Mouse (Mus musculus): ENCODE results near the gene Clip2.
"Not testable (repeated sequence)": the region's sequence is repeated elsewhere in the genome, so short reads cannot be mapped to it uniquely, and the experiment has no call there.

Gene Clip2

DNA sequence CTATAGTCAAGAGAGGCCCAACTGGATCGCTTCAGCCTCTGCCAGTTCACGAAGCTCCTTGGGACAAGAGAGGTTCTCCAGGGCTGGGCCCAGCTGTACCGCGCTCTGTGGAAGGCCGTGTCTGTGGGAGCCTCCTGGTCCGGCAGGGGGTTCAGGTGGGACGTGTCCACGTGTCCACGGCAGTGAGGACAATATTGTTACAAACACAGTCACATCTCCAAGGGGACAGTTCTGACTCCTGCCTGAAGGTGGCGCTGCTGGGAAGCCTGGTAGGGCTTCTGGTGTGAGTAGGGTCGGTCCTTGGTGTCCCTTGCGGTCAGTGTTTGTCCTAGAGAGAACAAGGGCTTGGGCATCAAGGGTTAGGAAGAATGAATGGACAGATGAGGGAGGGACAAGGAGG, 61.8 kb downstream of the Clip2 start:
- no peak for DNase-seq (ENCODE audit: low read depth, low spot score)

DNA sequence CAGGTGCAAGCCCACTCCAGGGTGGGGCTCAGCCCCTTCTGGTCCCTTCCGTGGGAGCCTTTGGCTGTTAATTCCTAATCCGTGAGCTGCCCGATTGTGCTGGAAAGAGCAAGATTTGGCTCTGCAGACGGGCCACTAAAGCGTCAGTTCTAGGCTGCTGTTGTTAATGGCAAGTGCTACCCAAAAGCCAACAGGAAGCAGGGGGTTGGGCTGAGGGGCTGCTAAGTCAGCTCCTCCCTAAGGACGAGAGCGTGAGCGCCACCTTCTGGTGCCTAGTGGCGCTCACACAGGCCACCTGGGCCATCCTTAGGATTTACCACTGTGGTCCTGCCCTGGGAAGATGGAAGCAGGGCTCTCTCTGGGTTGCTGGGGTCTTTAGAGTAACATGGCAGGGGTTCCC, 62.7 kb downstream of the Clip2 start:
- no peak for DNase-seq (ENCODE audit: low read depth, low spot score)

DNA sequence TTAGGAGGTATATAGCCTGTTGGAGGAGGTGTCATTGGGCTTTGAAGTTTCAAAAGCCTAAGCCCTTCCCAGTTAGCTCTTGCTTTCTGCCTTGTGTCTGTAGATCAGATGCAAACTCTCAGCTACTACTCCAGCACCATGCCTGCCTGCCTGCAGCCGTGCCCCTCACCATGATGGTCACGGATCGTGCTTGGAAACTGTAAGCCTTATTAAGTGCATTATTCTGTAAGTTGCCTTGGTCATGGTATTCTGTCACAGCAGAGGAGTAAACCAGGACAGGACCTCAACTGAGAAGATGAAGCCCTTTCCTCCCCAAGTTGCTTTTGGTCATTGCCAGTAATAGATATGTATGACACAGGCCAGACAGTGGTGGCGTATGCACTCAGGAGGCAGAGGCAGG, 63.6 kb downstream of the Clip2 start:
- DNase-seq (ENCODE audit: low read depth, low spot score) = no peak

DNA sequence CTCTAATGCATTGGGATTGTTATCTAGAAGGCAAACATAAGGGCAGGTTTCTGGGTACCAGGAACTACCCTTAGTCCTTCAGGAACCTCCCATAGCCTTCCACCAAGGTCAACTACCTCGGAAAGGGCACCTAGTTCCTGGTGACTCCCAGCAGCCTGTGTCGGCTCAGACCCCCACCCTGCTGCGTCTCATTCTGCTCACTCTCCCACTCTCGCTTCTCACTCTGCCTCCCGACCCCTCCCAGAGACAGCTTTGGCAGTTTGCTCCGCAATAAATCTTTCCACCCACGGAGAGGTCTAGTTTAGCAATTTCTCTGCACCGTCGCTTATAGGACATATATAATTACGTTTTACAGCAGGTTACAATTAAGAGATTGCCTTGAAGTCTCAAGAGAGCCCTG, 64.2 kb downstream of the Clip2 start:
- DNase-seq (ENCODE audit: low read depth, low spot score) = no peak

DNA sequence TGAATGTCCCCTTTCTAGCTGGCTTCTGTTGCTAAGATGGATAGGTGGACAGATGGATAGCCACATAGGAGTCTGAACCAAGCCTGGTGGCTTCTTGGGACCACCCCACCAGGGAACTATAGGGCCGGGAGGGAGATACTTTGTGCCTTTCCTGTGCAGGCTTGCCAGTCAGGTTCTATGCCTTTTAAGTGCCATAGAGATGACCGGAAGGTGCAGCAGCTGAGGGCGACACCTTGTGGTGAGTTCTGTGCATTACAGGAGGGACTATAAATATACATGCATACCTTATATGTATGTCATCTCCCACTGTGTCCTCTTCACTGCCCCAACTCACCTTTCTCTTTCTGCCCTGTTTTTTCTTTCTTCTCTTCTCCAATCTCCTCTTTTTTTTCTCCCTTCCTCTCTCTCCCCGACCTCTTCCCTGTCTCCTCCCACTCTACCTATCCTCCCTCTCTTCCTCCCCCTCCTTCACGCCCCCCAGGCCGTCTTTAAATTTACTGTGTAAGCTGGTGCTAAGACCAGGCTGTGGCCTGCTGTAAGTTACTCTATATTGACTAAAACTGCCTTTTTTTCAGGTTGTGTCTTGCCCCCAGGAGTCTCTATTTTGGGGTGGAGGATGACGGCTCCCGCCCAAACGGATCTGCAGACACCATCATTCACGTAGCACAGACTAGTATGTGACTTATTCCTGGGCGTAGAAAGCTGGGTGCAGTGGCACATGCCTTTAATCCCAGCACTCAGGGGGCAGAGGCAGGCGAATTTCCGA, 66.2 kb downstream of the Clip2 start:
- DNase-seq (ENCODE audit: low read depth, low spot score) = peak; percentile 51

DNA sequence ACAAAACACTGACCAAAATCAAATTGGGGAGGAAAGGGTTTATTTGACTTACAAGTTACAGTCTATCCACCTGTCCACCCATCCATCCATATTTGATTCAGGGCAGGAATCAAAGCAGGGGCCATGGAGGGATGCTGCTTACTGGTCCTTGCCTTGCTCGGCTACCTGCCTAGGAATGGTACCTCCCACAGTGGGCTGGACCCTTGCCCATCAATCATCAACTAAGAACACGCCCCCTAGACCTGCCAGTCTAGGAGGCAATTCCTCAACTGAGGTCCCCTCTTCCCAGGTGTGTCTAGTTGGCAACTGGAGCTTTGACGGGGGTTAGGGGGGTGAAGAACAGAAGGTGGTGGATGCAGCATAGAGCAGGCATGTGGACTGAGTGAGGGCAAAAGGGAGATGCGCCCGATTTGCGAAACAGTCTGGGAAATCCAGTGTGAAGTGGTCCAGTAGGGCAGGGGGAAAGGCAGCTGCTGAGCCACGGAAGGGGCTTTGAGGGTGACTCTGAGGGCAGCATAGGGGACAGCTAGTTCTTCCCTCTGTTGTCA, 67.0 kb downstream of the Clip2 start:
- DNase-seq (ENCODE audit: low read depth, low spot score) = no peak

DNA sequence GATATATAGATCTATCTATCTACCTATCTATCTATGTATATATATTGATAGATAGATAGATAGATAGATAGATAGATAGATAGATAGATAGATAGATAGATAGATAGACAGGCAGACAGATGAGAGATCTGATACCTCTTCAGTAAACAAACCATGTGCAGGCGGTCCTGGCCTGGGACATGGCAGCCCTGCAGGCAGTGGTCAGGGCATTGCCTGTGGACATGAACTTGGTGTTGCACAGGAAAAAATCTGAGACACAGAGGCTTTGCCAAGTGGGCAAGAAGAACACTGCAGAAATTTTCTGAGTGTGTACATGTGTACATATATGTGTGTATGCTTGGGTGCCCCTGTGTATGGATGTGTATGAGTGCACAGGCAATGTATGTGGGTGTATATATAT, 68.9 kb downstream of the Clip2 start:
- no peak for DNase-seq (ENCODE audit: low read depth, low spot score)

DNA sequence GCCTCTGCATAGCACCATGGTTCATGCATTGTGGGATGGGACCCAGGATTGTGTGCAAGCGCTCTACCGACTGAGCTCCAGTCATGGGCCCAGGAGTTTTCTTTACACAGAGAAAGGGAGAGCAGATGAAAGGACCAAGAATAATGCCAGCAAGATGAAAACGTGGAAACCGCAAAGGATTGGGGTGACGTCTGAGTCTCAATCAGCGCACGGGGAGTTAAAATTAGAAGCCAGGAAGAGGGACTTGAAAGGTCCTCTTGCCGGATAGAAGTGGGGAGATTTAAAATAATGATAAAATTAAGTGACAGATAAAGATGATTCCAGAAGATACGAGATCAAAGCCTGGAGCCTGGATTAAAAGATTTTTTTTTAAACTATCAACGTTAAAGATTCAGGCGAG, 69.9 kb downstream of the Clip2 start:
- DNase-seq (ENCODE audit: low read depth, low spot score) = no peak

DNA sequence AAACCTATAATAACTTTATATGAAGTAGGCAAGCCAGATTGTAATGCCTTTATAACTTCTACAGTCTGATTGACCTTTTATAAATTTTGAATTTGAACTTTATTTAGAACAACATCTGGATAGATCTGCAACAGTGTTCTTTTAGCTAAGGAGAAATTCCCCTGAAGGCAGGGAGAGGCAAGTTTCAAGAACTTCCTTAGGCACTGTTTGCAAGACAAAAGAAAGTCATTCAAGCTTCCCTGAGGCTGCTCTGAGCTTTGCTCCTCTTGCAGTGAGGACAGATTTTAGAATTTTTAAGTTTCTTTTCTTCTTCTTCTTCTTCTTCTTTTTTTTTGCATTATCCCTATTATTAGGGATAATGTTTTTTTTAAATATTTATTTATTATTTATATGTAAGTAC, 73.3 kb downstream of the Clip2 start:
- not testable (repeated sequence) for DNase-seq (ENCODE audit: low read depth, low spot score)

DNA sequence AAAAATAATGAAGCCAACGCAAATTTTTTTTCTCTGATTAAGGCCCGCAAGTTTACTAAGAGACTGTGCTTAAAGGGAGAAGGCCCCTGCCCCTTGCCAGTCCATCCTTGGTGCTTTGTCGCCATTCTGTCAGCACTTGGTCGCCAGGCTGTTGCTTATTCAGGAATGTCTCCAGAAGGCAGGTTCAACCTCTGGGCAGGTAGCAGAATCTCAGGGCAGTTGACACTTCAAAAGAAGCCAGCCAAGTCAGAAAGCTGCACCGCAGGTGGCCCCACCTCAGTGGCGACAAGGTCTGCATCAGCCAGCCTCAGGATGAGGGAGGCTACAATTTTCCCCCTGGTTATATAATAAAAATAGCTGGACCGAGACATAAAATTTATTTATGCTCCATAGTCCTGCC, 76.5 kb downstream of the Clip2 start:
- DNase-seq (ENCODE audit: low read depth, low spot score) = not testable (repeated sequence)

DNA sequence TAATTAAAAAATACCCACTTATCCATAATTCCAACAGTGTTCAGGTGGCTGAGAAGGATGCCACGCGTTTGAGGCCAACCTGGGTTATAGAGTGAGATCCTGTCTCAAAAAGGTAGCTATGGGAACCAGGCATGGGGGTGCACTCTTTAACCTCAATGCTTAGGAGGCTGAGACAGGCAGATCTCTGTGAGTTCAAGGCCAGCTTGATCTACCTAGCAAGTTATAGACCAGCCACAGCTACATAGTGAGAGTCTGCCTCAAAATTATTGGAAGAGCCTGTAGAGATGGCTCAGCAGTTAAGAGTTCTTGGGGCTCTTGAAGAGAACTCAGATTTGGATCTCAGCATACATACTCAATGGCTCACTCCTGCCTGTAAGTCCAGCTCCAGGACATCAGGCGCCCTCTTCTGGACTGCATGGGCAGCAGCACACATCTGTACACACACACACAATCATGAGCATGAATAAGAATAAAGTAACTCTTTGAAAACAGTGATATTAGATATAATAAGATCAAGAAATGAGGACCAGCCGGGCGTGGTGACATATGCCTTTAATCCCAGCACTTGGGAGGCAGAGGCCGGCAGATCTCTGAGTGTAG, 77.1 kb downstream of the Clip2 start:
- no peak for DNase-seq (ENCODE audit: low read depth, low spot score)

DNA sequence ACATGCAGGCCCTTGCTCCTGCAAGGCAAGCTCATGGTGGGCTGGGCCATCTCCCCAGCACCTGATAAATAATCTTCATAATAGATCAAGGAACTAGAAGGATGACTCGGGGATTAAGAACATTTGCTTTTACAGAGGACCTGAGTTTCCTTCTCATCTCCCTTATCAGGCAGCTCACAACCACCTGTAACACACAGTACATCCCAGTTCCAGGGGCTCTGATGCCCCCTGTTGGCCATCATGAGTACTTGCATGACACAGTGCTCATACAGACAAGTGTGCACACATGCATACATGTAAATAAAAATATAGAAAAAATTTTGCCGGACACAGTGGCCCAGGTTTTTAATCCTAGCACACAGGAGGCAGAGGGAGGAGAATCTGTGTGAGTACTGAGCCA, 78.3 kb downstream of the Clip2 start:
- DNase-seq (ENCODE audit: low read depth, low spot score) = no peak

DNA sequence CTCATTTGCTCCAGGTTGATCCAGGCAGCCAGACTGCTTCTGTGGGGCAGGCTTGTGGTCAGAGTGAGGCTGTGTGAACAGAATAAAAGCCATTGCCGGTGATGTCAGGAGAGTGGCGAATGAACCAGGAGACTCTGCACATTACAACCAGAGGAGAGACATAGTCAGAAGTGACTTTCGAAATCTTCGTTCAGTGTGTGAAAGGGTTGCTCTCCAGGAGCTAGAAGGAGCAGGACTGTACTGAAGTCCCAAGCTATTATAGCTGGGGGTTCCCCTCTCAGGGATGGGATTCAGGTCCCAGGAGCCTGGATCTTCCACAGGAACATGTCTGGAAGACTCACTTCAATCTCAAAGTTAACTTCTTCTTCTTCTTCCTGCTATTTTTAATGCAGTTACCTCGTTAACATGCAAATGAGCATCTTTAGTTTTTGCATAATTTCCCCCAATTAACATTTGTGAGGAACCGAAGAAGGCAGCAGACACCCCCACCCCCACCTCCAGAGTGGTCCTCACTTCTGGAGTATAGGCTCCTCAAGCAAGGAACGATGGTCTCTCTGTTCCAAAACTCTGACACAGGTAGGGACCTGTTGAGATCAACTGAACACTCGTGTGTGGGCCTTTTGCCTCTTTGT, 81.6 kb downstream of the Clip2 start:
- DNase-seq (ENCODE audit: low read depth, low spot score) = no peak

DNA sequence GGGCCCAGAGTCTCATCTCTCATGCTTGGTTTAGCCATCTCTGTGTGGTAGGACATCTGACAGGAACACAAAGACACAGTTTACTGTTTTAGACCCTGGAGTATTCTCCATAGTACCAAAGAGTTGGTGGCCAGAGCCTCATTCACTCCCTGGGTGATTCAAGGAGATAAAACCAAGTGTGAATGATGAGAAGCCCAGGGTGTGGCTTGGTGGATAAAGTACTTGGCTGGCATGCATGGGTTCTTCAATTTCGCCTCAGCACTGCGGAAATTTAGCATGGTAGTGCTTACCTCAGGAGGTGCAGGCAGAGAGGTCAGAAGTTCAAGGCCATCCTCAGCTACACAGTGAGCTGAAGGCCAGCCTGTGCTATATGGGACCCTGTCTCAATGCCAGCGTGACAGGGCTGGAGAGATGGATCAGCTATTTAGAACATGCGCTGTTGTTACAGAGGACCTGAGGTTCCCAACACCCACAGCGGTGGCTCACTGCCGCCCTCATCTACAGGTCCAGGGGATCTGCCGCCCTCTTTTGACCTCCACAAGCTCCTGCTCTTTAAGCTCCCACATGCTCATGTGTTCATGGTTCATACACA, 82.6 kb downstream of the Clip2 start:
- no peak for DNase-seq (ENCODE audit: low read depth, low spot score)

DNA sequence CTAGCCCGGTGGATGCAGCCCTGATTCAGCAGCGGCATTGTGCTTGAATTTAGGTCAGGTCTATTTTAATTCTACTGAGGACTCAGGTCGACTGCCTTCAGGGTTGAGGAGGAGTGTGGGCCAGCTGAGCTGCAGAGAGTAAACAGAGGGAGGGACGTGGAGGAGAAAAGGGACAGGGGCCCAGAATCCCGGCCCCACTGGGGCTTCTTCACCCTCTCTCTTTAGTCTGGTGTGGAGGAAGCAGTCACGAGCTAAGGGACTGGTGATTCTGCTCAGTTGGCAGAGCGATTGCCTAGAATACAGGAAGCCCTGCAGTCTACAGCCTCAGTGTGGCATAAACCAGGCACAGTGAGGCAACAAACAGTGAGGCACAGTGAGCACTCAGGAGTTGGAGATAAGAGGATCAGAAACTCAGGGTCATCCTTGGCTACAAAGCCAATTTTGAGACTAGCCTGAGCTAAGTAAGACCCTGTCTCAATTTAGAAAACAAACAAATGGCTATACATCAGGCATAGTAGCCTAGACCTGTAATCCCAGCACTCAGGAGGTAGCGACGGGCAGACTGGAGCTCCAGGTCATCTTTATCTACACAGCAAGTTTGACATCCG, 84.0 kb downstream of the Clip2 start:
- no peak for DNase-seq (ENCODE audit: low read depth, low spot score)

DNA sequence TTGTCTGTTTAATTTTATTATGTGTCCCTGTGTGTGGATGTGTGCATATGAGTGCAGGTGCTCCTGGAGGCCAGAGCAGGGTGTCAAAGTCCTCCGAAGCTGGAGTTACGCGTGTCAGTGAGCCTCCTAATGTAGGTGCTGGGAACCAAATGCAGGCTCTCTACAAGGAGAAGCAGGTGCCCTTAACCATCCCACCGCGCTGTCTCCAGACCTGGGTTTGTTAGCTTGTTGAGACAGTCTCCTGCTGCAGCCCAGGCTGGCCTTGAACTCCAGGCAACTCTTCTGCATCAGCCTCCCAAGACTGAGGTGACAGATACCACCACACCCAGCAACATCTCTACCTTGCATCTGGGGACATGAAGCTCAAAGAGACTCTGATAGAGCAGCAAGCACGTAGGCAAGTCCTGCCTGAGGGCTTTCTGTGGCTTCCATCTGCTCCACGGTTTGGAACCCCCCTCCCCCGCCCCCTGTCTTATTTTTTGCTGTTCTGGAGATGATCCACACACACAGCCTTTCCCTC, 85.1 kb downstream of the Clip2 start:
- DNase-seq (ENCODE audit: low read depth, low spot score) = no peak

DNA sequence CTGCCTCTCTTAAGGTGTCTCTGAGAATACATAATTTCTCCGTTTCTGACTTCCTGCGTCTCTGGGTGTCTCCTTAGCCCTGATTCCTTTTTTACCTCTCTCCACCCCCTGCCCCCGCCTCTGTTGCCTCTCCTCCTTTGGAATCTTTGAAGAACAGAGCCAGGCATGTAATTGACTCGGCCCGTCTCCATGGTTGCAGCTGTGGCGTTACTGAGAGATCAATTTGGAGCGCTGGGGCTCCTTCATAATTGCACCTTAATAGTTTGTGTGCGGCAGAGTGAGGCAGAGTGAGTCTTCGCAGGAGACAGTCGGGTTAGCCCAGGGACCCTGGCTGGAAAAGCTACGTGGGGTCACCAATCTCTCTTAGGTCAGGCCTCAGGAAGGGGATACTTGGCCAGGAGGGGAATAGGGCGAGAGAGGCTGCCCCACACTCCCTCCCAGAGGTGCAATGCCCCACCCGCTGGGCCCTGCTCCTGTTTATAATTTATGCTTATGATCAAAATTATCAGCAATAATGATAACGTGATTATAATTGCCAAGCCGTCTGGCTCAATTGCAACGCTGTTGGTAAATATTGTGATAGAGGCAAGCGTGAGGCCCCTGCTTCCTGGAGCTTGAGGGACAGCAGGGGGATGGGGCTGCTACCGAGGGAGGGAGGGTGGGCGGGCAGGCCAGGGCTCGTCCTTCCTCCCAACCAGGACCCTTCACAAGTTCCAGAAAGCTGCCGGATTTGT, 85.8 kb downstream of the Clip2 start:
- no peak for DNase-seq (ENCODE audit: low read depth, low spot score)

DNA sequence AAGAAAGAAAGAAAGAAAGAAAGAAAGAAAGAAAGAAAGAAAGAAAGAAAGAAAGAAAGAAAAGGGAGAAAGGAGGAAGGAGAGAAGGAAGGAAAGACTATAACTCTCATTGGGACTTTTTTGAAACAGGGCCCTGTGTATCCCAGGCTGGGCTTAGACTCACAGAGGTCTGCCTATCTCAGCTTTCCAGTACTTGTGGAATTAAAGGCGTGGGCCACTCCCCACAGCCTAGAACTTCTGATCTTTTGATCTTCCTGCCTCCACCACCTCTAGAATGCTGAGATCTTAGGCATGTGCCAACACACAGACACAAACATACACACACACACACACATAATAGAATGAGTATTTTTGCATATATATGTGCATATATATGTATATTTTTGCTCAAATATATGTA, 87.0 kb downstream of the Clip2 start:
- DNase-seq (ENCODE audit: low read depth, low spot score) = no peak

DNA sequence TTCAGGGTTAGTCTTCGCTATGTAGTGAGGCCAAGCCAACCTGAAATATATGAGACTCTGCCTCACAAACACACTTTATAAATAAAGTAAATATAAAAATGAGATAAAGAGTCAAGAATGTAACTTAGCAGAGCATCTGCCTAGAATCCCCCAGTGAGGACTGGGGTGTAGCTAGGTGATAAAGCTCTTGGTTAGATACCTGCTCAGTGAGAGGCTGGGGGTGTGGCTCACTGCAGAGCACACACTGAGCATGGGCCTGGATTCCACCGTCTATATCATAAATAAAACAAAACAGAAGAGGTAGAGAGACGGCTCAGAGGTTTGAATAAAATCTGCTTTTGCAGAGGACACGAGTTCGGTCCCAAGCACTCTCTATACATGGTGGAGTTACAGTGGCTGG, 88.0 kb downstream of the Clip2 start:
- DNase-seq (ENCODE audit: low read depth, low spot score) = no peak

DNA sequence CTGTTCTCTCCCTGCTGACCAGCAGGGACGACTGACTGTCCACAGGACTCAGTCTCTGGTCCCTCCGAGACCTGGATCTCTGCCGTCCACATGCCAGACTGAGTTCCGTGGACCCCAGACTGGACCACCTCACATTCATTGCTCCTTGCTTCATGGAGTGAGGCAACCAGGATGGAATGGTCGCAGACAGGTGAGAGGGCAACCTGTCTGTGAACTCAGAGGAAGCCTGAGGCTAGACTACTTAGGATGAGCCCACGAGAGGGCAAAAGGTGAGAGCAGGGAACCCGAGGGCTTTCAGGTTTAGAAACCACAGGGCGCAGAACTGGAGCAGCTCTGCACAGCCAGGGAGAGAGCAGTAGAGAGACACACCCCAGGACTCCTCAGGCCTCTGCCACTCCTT, 89.5 kb downstream of the Clip2 start:
- no peak for DNase-seq (ENCODE audit: low read depth, low spot score)

DNA sequence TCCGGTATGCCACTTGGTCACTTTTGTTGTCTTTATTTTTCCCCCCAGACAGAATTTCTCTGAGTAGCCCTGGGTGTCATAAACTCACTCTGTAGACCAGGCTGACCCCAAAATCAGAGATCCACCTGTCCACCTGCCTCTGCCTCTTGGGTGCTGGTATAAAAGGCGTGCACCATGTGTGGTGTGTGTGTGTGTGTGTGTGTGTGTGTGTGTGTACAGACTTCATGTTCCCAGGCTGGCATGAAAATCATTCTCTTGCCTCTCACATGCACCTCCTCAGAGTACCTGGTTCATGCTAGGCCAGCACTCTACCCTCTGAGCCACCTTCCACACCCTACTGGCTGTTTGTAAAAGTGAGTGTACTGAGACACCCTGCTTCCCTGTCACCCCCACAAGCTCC, 89.9 kb downstream of the Clip2 start:
- DNase-seq (ENCODE audit: low read depth, low spot score) = no peak
